Mouse (Mus musculus) adrenal gland, adult 10 weeks (tissue): ENCODE results near the gene Pih1h3b. TPM values are rescaled to one million over a fixed set of nuclear protein-coding genes. Genes with fewer than 3 reads are reported as not detected.

ENCODE experiments used
- polyA plus RNA-seq: library from polyadenylated mRNA; stranded (reverse); fragments of 350-450 nt; fragmentation: Illumina TruSeq; extraction: RNeasy Lipid Tissue Mini Kit (QIAGEN cat#74804); gene quantifications from one replicate; pipeline ENCODE4 v1.2.3, GENCODE M21; 2014; ENCODE audit warnings: low read depth, low replicate concordance

Gene Pih1h3b
- polyA plus RNA-seq = 0.93 TPM

DNA sequence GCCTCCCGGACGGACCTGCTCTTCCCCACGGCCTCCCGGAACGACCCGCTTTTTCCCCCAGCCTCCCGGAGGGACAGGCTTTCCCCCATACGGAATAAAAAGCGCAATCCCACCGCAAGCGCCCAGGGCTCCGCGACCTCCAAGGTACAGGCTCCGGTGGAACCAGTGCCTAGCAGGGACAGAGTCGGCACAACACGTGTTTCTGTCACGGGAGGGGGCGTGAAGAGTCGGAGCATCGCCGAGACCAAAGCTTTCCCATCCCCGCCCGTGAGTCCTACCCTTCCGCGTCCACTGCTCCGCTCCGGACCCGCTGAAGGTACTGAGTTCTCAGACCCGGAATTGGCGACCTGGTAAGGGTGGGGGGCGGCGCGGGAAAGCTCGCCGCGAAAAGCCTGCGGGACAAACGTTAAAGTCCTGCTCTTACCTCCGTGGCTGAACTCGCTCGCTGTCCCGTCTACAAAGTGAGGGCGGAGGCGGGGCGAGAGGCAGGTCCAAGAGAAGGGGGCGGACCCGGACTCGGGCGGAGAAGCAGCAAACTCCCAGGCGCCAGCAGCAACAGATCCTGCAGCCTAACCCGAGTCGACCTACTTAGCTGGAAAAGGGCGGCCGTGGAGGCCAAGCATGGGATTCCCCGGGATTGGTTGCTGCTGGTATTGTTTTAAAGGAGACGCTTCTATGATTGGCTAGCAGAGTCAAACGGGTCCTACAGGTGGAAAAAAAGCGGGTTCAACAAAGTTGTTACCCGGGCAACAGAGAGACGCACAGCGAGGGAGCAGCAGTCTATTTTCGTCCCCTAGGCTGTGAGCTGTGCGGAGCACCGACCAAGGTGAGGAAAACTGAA lies at the start of gene Pih1h3b, which contains the start of gene Nup62cl:
Pih1h3b (plus strand) TSS at position 745 of the 841 bp plus-strand sequence.
Nup62cl (minus strand) TSS at position 578 of the 841 bp plus-strand sequence.

Other genes with a start within 250 kb of the Pih1h3b start
- 18.5 TPM for gene Morc4, start 191.2 kb upstream of the Pih1h3b start, polyA plus RNA-seq
- 17.0 TPM for gene Rbm41, start 64.3 kb upstream of the Pih1h3b start, polyA plus RNA-seq
- 35.8 TPM for gene Nup62cl, start 167 bp upstream of the Pih1h3b start, polyA plus RNA-seq